Mouse (Mus musculus) stomach, postnatal 0 days (tissue): ENCODE results near the gene Fam114a1. TPM values are rescaled to one million over a fixed set of nuclear protein-coding genes. Genes with fewer than 3 reads are reported as not detected.

Experiments
- ATAC-seq: fragments of 200-750 bp; cut with Nextera tagmentation; 2 replicates; pipeline ENCODE4 v1.8.0; 2017; ENCODE audit not compliant: low FRiP score, low TSS enrichment
- DNase-seq: peaks from one replicate; pipeline ENCODE4 v3.0.0-alpha.2; 2016; ENCODE audit warnings: low spot score
- H3K27ac ChIP-seq: fragments of 300-500 bp; sonication (generic); replicated peaks from 2 replicates; pipeline ENCODE4 v1.5.1; 2014; ENCODE audit warnings: mild to moderate bottlenecking, control low read depth
- H3K27me3 ChIP-seq: fragments of 300-500 bp; sonication (generic); 2 replicates; pipeline ENCODE4 v1.6.1; 2014; ENCODE audit warnings: low read length; ENCODE audit not compliant: control insufficient read depth, insufficient read depth
- H3K36me3 ChIP-seq: fragments of 300-500 bp; sonication (generic); 2 replicates; pipeline ENCODE4 v1.6.1; 2014; ENCODE audit warnings: low read length, mixed read lengths; ENCODE audit not compliant: control insufficient read depth, insufficient read depth
- H3K4me1 ChIP-seq: fragments of 300-500 bp; sonication (generic); replicated peaks from 2 replicates; pipeline ENCODE4 v1.6.1; 2014; ENCODE audit warnings: antibody characterized with exemption; ENCODE audit not compliant: control insufficient read depth, insufficient read depth
- H3K4me2 ChIP-seq: fragments of 300-500 bp; sonication (generic); replicated peaks from 2 replicates; pipeline ENCODE4 v1.6.1; 2014; ENCODE audit warnings: low read depth, mild to moderate bottlenecking, control low read depth, moderate library complexity
- H3K4me3 ChIP-seq: fragments of 300-500 bp; sonication (generic); 2 replicates; pipeline ENCODE4 v1.5.1; 2014; ENCODE audit warnings: low read depth, low read length, control low read depth
- H3K9ac ChIP-seq: fragments of 300-500 bp; sonication (generic); 2 replicates; pipeline ENCODE4 v1.6.1; 2014; ENCODE audit warnings: mild to moderate bottlenecking, low read length, control low read depth, mixed read lengths
- H3K9me3 ChIP-seq: fragments of 300-500 bp; sonication (generic); 2 replicates; pipeline ENCODE4 v1.6.1; 2016; ENCODE audit warnings: low read length; ENCODE audit not compliant: control insufficient read depth
- CTCF ChIP-seq: IDR thresholded peaks from 2 replicates; pipeline ENCODE4 v1.5.1; 2016; ENCODE audit warnings: antibody characterized with exemption, low read depth, mild to moderate bottlenecking, moderate library complexity
- EP300 ChIP-seq: optimal IDR thresholded peaks from 2 replicates; pipeline ENCODE3; 2016; ENCODE audit warnings: antibody characterized with exemption
- WGBS: fragments of 180-500 bp; shearing (Covaris S2); extraction: QIAGEN DNeasy Blood & Tissue Kit; methylation state at CpG from one replicate; pipeline ENCODE4 v1.1.7; 2014; 5-methylcytosine and 5-hydroxymethylcytosine counted together
- polyA plus RNA-seq: library from polyadenylated mRNA; unstranded; fragments of >200 nt; fragmentation: Nextera tagmentation; extraction: Ambion mirVana; gene quantifications from 2 replicates; pipeline ENCODE4 v1.2.1, GENCODE M21; 2015

Gene Fam114a1
- polyA plus RNA-seq: 28.1 and 31.0 TPM in 2 replicates

DNA sequence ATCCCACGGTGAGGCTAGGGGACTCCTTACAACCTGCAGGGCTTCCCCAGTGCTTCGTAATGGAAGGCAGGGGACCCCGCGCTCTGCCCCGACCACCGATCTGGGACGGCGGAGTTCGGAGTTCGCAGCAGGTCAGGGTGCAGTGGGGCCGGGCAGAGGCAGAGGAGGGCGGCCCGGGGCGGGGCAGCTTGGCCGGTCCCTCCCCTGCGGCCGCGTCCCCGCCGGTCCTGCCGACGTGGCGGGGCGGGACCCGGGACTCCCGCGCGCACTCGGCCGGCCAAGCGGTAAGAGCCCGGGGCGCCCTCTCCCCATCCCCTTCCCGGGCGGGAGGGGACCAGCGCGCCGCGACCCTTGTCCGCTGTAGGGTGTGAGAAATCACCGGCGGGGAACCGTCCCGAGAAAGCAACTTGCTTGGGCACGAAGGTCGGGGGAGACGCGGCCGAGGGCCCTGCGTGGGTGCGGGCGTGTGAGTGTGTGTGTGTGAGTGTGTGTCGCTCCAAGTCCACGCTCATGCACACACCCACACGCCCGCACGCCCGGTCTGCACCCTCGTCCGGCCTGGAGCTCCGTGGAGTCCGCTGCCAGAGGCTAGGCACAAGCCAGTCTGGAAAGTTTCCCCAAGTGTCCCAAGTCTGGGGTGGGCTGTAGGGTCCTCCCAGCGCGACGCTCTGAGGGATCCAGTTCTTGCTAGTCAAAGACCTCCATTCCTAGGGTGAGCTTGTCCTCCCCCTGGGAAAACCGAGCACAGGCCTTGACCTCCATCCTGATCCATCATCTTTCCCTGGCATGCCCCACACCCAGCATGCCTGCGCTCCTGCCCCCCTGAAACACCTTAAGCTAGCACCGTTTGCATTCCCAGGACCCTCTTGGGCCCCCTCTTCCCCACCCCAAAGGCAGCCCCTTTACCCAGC is at the start of gene Fam114a1:
TSS of gene Fam114a1 (plus strand) at position 211 of the 911 bp plus-strand sequence.
- DNase-seq (peak; percentile 88), ATAC-seq (peak; percentile 91)
- no peaks in the 10 kb centered on the region for H3K9me3 ChIP-seq
- H3K4me3 ChIP-seq: peak within 1 kb of the TSS; percentile 73
- H3K27me3 ChIP-seq: no peaks in the 10 kb centered on the region
- H3K4me1 ChIP-seq: no peaks in the 10 kb centered on the region
- peak within 1 kb of the TSS; percentile 78 for H3K4me2 ChIP-seq
- H3K27ac ChIP-seq: peak within 1 kb of the TSS; percentile 90
- H3K9ac ChIP-seq: peak within 1 kb of the TSS; percentile 87
- WGBS: under 1% methylated on average over 53 of the region's 68 CpGs
- no peak for TF ChIP-seq EP300
- TF ChIP-seq CTCF: no peak
- H3K36me3 ChIP-seq: no peaks in the 10 kb centered on the region

DNA sequence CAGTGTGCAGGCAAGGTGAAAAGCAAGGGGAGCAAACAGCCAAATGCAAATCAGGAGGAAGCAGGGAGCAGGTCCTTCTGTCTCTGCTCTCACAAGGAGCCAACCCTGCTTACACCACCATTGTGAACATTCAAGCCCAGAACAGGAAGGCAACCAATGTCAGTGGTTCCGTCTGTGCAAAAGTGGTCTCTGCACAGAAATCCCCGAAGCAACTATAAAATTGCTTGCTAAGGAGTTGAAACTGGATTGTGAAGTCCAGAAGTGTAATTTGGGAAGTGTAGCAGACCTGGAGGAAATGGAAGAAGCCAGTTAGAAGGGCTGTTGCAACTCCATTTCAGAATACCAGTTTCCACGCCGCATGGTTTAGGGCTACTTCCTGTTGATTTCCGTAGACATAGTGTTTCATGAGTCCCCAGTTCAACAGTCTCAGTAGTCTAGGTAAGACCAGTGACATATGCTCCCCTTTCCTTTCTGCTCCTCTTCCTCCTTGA is 46.9 kb upstream of the Fam114a1 start:
- WGBS: 84% methylated on average over 5 of the region's 5 CpGs
- ATAC-seq (no peak), DNase-seq (no peak)
- Histone ChIP-seq H3K4me1 (no peaks in the 10 kb centered on the region), H3K9ac (no peak overlapping the region), H3K4me3 (no peak overlapping the region), H3K27ac (no peak overlapping the region), H3K36me3 (no peaks in the 10 kb centered on the region), H3K9me3 (no peaks in the 10 kb centered on the region), H3K27me3 (no peaks in the 10 kb centered on the region), H3K4me2 (no peak overlapping the region)
- no peak for TF ChIP-seq EP300
- TF ChIP-seq CTCF: no peak

DNA sequence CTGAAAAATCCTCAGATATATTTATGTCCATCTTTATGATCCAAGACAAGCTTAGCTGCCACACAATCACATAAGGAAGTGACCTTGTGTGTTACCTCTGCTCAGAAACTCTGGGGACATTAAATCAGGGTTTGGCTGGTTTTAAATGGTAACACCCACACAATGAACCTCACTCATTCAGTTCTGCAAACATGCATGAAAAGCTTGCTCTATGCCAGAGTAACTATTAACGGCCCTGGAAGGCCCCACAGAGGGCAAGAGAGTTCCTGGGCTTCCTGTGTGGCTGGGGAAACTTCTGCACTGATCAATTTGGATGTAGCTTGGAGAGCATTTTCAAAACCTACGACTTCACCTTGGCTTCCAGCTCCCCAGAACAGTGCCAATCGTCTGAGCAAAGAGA is 37.7 kb upstream of the Fam114a1 start:
- Histone ChIP-seq H3K27me3 (no peaks in the 10 kb centered on the region), H3K9ac (no peak overlapping the region), H3K4me3 (no peak overlapping the region), H3K36me3 (no peaks in the 10 kb centered on the region), H3K4me1 (no peaks in the 10 kb centered on the region), H3K27ac (no peak overlapping the region), H3K9me3 (no peaks in the 10 kb centered on the region), H3K4me2 (no peak overlapping the region)
- ATAC-seq (no peak), DNase-seq (no peak)
- WGBS: 53% methylated on average over 3 of the region's 3 CpGs
- no peak for TF ChIP-seq EP300
- no peak for TF ChIP-seq CTCF

DNA sequence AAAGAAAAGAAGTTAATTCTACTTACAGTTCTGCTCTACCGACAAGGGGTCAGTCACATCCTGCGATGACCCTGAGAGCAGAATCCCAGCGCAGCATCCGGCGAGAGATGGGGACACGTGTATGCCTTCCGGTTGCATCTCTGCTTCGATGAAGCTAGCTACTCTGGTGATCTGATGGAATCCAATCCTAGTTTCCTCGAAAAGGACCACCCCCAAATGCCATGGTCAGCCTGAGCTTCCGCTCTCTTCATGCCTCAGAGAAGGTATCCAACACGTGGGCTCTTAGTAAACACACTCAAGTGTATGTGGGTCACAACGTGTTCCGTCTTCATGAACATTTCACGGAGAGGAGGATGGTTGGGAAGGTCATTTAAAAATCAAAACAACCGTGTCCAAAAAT is 37.1 kb upstream of the Fam114a1 start:
- H3K27ac ChIP-seq: no peak overlapping the region
- 85% methylated on average over 15 of the region's 15 CpGs for WGBS
- ATAC-seq (no peak), DNase-seq (no peak)
- no peaks in the 10 kb centered on the region for H3K9me3 ChIP-seq
- no peak overlapping the region for H3K4me3 ChIP-seq
- H3K36me3 ChIP-seq: no peaks in the 10 kb centered on the region
- H3K4me2 ChIP-seq: no peak overlapping the region
- no peak for TF ChIP-seq EP300
- no peak for TF ChIP-seq CTCF
- no peak overlapping the region for H3K9ac ChIP-seq
- no peaks in the 10 kb centered on the region for H3K27me3 ChIP-seq
- H3K4me1 ChIP-seq: no peaks in the 10 kb centered on the region

DNA sequence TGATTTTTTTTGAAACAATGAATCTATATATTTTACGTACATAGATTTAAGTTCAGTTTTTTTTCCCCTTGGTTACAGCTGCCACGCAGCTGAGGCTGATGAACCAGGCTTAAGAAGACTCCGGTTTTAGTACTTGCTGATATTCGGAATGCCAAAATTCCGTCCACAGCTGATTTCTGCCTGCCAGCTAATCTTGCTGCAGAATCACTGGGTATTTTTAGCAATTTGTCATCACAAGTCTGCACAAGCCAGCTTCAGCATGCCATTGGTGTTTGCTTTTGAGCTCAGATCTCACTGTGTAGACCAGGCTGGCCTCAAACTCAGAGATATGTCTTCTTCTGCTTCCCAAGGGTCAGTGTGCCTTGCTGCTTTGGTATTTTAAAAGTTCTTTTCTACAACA is 18.4 kb upstream of the Fam114a1 start:
- Histone ChIP-seq H3K27me3 (no peaks in the 10 kb centered on the region), H3K4me1 (no peaks in the 10 kb centered on the region), H3K4me3 (no peak overlapping the region), H3K27ac (no peak overlapping the region), H3K36me3 (no peaks in the 10 kb centered on the region), H3K9ac (no peak overlapping the region), H3K4me2 (no peak overlapping the region), H3K9me3 (no peaks in the 10 kb centered on the region)
- WGBS: 47% methylated on average over 5 of the region's 5 CpGs
- DNase-seq (no peak), ATAC-seq (no peak)
- no peak for TF ChIP-seq CTCF
- no peak for TF ChIP-seq EP300

DNA sequence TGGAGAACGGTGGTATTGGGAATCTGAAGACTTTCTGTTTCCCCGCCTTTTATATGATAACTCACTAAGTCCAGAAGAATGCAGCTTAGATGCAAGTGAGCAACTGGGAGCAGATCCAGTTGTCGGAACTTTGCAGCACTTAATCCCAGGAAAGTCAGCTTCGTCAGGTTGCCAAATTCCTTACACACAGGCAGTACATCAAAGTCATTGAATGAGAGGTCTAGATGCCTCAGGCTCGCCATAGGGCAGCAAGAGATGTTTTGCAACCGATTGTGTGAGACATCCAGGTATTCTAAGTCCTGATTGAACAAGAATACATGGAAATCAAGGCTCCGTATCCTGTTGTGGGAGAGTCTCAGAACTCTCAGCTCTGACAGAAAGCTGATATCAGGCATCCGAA is 14.9 kb upstream of the Fam114a1 start:
- Histone ChIP-seq H3K36me3 (no peaks in the 10 kb centered on the region), H3K27ac (no peak overlapping the region), H3K4me1 (no peaks in the 10 kb centered on the region), H3K4me2 (no peak overlapping the region), H3K9me3 (no peaks in the 10 kb centered on the region), H3K27me3 (no peaks in the 10 kb centered on the region), H3K4me3 (no peak overlapping the region), H3K9ac (no peak overlapping the region)
- 49% methylated on average over 8 of the region's 8 CpGs for WGBS
- DNase-seq: no peak
- no peak for ATAC-seq
- TF ChIP-seq CTCF (no peak), EP300 (no peak)
